Mouse (Mus musculus) spleen, postnatal 4 days (tissue): ENCODE data around the gene Sp1.

ENCODE experiments used
- DNase-seq, 2 experiments: peaks; one replicate each; pipeline ENCODE4 v3.0.0; 2022; ENCODE audit warnings: low spot score in 2 of 2

Sp1 gene

GRCm38 (mm10) chr15:102399229-102400221 lies 6.4 kb upstream of the Sp1 start:
- DNase-seq: peak; percentile 80 to 90

GRCm38 (mm10) chr15:102400476-102401045 lies 5.4 kb upstream of the Sp1 start:
- DNase-seq: no peak

- no peak for DNase-seq
These were observed 4.7 kb upstream of the Sp1 start for GRCm38 (mm10) chr15:102401278-102401677.

GRCm38 (mm10) chr15:102402210-102402609 lies 3.7 kb upstream of the Sp1 start:
- no peak for DNase-seq

- DNase-seq: peak in 1 of 2 experiments; percentile 62
These were observed 1.1 kb upstream of the Sp1 start for GRCm38 (mm10) chr15:102404608-102405488.

- DNase-seq: peak; percentile 84 to 90
These were observed 411 bp downstream of the Sp1 start for GRCm38 (mm10) chr15:102406196-102406911.

- DNase-seq: no peak
These were observed 1.1 kb downstream of the Sp1 start for GRCm38 (mm10) chr15:102406912-102407580.

GRCm38 (mm10) chr15:102407681-102408557 lies 2.0 kb downstream of the Sp1 start:
- DNase-seq: no peak

- DNase-seq: no peak
These were observed 2.7 kb downstream of the Sp1 start for GRCm38 (mm10) chr15:102408558-102409130.

- DNase-seq: no peak
These were observed 3.3 kb downstream of the Sp1 start for GRCm38 (mm10) chr15:102409286-102409685.

GRCm38 (mm10) chr15:102411077-102411476 lies 5.1 kb downstream of the Sp1 start:
- no peak for DNase-seq

GRCm38 (mm10) chr15:102413687-102414086 lies 7.7 kb downstream of the Sp1 start:
- DNase-seq: no peak

GRCm38 (mm10) chr15:102417524-102417923 lies 11.6 kb downstream of the Sp1 start:
- no peak for DNase-seq

GRCm38 (mm10) chr15:102420986-102421385 lies 15.0 kb downstream of the Sp1 start:
- no peak for DNase-seq

- peak in 1 of 2 experiments; percentile 42 for DNase-seq
These were observed 15.5 kb downstream of the Sp1 start for GRCm38 (mm10) chr15:102421437-102421836.

GRCm38 (mm10) chr15:102423602-102424240 lies 17.8 kb downstream of the Sp1 start:
- DNase-seq: no peak

- no peak for DNase-seq
These were observed 18.7 kb downstream of the Sp1 start for GRCm38 (mm10) chr15:102424657-102425056.

GRCm38 (mm10) chr15:102426963-102427362 lies 21.0 kb downstream of the Sp1 start:
- no peak for DNase-seq

GRCm38 (mm10) chr15:102432046-102432445 lies 26.1 kb downstream of the Sp1 start:
- no peak for DNase-seq
